Mouse (Mus musculus): ENCODE measurements at regions not wholly inside any gene's neighbourhood (a gene's known extent, or its start where the extent isn't known, plus 50 kb on each side); places are given as distances from the start of the nearest gene placed in this dataset.

DNA sequence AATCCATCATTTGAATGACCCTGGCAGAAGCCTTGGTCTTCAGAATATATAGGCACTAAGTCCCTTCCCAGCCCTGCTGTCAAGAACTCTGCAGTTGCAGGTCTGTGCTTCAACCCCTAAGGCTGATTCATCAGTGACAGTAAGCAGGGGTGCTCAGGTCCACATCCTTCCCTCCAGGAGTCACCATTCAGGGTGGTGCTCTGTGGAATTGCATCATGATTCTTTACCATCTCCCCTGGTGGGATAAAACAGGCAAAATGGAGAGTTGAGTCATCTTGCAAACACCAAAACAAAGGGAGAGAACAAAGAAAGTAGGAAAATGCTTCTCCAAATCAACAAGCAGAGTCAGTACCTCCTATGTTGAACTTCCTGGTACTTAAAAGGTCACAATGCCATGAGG lies 388.6 kb upstream of the Xylt1 start:
- Histone ChIP-seq H3K4me2 (ENCODE audit: low read length) (no peak overlapping the region), H3K4me3 (ENCODE audit: low read depth, low read length) (no peak overlapping the region), H3K36me3 (ENCODE audit: control insufficient read depth, insufficient read depth, low read length) (no peaks in the 10 kb centered on the region), H3K9me3 (replicated peaks; ENCODE audit: control insufficient read depth, low read length, poor library complexity, severe bottlenecking) (no peaks in the 10 kb centered on the region), H3K27me3 (ENCODE audit: control insufficient read depth, insufficient read depth, low read depth, low read length) (no peaks in the 10 kb centered on the region; the same call in 1 of the 2 replicates), H3K9ac (ENCODE audit: low read depth, low read length) (no peak overlapping the region), H3K4me1 (ENCODE audit: control insufficient read depth, insufficient read depth, low read length) (no peaks in the 10 kb centered on the region), H3K27ac (ENCODE audit: low read length) (no peak overlapping the region)
- ATAC-seq: no peak

DNA sequence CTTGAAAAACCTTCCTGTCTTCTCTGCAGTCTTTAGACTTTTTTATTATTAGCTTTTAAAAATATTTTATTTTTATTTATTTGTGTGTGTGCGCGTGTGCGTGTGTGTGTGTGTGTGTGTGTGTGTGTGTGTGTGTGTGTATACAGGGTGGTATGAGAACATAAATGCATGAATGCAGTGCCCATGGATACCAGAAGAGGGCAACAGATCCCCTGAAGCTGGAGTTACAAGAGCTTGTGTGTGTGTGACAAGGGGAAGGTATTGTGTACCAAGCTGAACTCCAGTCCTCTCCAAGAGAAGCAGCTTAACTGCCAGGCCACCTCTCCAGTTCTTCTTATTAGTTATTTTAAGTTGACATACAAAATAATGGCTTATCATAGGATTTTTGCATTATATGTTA lies 385.0 kb upstream of the Xylt1 start:
- H3K4me2 ChIP-seq (ENCODE audit: low read length): no peak overlapping the region
- H3K27ac ChIP-seq (ENCODE audit: low read length): no peak overlapping the region
- no peaks in the 10 kb centered on the region for H3K27me3 ChIP-seq (ENCODE audit: control insufficient read depth, insufficient read depth, low read depth, low read length)
- H3K36me3 ChIP-seq (ENCODE audit: control insufficient read depth, insufficient read depth, low read length): no peaks in the 10 kb centered on the region
- H3K9ac ChIP-seq (ENCODE audit: low read depth, low read length): no peak overlapping the region
- H3K9me3 ChIP-seq (replicated peaks; ENCODE audit: control insufficient read depth, low read length, poor library complexity, severe bottlenecking): no peaks in the 10 kb centered on the region
- no peak for ATAC-seq
- WGBS: 89% methylated on average over 3 of the region's 3 CpGs
- H3K4me3 ChIP-seq (ENCODE audit: low read depth, low read length): no peak overlapping the region
- no peaks in the 10 kb centered on the region for H3K4me1 ChIP-seq (ENCODE audit: control insufficient read depth, insufficient read depth, low read length)

DNA sequence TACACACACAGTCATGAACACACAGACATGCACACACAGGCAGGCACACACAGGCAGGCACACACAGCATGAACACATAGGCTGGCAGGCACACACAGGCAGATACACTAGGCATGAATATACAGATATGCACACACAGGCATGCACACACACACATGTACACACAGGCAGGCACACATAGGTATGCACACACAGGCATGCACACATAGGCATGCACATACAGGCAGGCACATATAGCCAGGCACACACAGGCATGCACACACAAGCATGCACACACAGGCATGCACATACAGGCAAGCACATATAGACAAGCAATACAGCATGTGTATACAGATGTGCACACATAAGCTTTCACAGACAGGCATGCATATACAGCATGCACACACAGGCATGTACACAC lies 377.6 kb upstream of the Xylt1 start:
- Histone ChIP-seq H3K36me3 (ENCODE audit: control insufficient read depth, insufficient read depth, low read length) (no peaks in the 10 kb centered on the region), H3K4me2 (ENCODE audit: low read length) (no peak overlapping the region), H3K4me3 (ENCODE audit: low read depth, low read length) (no peak overlapping the region), H3K9me3 (replicated peaks; ENCODE audit: control insufficient read depth, low read length, poor library complexity, severe bottlenecking) (no peaks in the 10 kb centered on the region), H3K4me1 (ENCODE audit: control insufficient read depth, insufficient read depth, low read length) (no peaks in the 10 kb centered on the region), H3K9ac (ENCODE audit: low read depth, low read length) (no peak overlapping the region), H3K27ac (ENCODE audit: low read length) (no peak overlapping the region), H3K27me3 (ENCODE audit: control insufficient read depth, insufficient read depth, low read depth, low read length) (no peaks in the 10 kb centered on the region)
- no peak for ATAC-seq

DNA sequence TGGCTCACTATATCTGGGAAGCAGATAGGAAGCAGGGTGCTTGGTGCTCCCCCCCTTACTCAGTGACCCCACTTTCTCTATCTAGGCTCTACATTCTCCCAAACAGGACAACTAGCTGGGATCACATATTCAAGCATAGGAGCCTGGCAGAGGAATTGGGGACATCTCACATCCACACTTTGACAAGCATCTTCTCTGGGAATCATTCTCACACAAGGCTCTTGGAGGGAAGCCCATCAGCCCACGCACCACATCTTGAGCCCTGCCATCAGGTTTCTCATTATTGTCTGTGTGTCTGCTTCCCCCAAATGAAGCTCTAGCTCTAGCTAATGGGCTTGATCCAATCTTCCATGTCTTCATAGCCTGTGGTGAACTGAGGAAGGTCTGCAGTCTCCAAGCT lies 362.4 kb upstream of the Xylt1 start:
- no peak overlapping the region for H3K9ac ChIP-seq (ENCODE audit: low read depth, low read length)
- ATAC-seq: no peak
- H3K36me3 ChIP-seq (ENCODE audit: control insufficient read depth, insufficient read depth, low read length): no peaks in the 10 kb centered on the region
- no peak overlapping the region for H3K4me3 ChIP-seq (ENCODE audit: low read depth, low read length)
- H3K27ac ChIP-seq (ENCODE audit: low read length): no peak overlapping the region
- no peaks in the 10 kb centered on the region for H3K9me3 ChIP-seq (replicated peaks; ENCODE audit: control insufficient read depth, low read length, poor library complexity, severe bottlenecking)
- H3K4me1 ChIP-seq (ENCODE audit: control insufficient read depth, insufficient read depth, low read length): no peaks in the 10 kb centered on the region
- H3K4me2 ChIP-seq (ENCODE audit: low read length): no peak overlapping the region
- 92% methylated on average over 1 of the region's 1 CpGs for WGBS
- no peaks in the 10 kb centered on the region for H3K27me3 ChIP-seq (ENCODE audit: control insufficient read depth, insufficient read depth, low read depth, low read length)

DNA sequence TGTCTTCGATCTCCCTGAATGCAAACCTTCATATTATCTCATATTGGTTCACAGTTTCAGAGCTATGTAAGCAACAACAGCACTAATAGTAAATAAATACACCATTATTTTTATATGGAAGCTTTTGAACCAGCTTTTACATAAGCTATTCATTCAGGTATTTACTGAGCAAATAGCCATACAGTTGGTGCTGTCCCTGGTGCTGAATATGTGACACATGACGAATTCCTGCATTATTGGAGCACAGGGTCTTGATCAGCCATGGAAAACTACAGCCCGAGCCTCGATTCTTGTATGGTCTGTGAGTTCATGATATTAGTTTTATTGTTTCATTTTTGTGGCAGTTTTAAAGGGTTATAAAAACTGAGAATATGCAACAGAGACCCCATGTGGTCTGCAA lies 359.1 kb upstream of the Xylt1 start:
- ATAC-seq: no peak
- H3K4me2 ChIP-seq (ENCODE audit: low read length): no peak overlapping the region
- H3K9ac ChIP-seq (ENCODE audit: low read depth, low read length): no peak overlapping the region
- H3K4me3 ChIP-seq (ENCODE audit: low read depth, low read length): no peak overlapping the region
- no peaks in the 10 kb centered on the region for H3K27me3 ChIP-seq (ENCODE audit: control insufficient read depth, insufficient read depth, low read depth, low read length)
- no peaks in the 10 kb centered on the region for H3K36me3 ChIP-seq (ENCODE audit: control insufficient read depth, insufficient read depth, low read length)
- H3K4me1 ChIP-seq (ENCODE audit: control insufficient read depth, insufficient read depth, low read length): no peaks in the 10 kb centered on the region
- no peaks in the 10 kb centered on the region for H3K9me3 ChIP-seq (replicated peaks; ENCODE audit: control insufficient read depth, low read length, poor library complexity, severe bottlenecking)
- H3K27ac ChIP-seq (ENCODE audit: low read length): no peak overlapping the region
- 68% methylated on average over 4 of the region's 4 CpGs for WGBS

DNA sequence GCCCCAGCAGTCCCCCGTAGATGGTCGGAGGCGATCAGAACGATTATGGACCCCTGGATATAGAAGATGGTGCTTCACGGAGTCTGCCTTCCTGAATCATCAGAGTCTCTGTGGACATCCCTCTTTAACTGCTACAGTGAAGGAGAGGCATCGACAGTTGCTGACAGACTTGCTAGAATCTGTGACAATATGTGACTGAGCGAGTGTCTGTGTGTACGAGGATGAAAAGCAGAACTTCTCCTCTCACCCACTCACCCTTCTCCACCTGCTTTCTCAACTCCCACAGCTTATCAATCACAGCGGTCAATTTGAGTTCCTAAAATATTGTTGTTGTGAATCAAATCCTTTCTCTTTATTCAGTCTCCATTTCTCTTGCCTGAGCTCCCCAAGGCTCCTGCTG lies 335.9 kb upstream of the Xylt1 start:
- no peak overlapping the region for H3K27ac ChIP-seq (ENCODE audit: low read length)
- ATAC-seq: no peak

DNA sequence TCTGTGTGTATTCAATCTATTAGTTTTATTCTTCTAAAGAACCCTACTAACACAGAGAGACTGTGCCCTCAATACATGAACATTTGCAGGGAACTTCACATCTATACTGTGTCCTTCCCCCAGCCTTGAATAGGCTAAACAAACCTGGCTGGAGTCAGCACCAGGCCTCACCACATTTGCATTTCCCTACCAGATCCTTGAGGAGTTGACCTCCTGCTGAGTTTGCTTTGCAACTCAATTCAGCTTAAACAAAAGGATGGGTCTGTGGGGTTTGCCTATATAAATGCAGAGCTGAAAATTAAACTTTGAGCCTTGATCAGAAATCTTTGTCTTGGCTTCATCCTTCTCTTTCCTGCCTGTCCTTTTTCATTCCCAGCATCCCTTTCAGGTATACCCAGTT lies 331.5 kb upstream of the Xylt1 start:
- ATAC-seq: no peak
- Histone ChIP-seq H3K9ac (ENCODE audit: low read depth, low read length) (no peak overlapping the region), H3K4me3 (ENCODE audit: low read depth, low read length) (no peak overlapping the region), H3K9me3 (replicated peaks; ENCODE audit: control insufficient read depth, low read length, poor library complexity, severe bottlenecking) (no peaks in the 10 kb centered on the region), H3K4me2 (ENCODE audit: low read length) (no peak overlapping the region), H3K27me3 (ENCODE audit: control insufficient read depth, insufficient read depth, low read depth, low read length) (no peaks in the 10 kb centered on the region), H3K27ac (ENCODE audit: low read length) (no peak overlapping the region), H3K36me3 (ENCODE audit: control insufficient read depth, insufficient read depth, low read length) (no peaks in the 10 kb centered on the region), H3K4me1 (ENCODE audit: control insufficient read depth, insufficient read depth, low read length) (no peaks in the 10 kb centered on the region)

More for the DNA sequence above, 335.9 kb upstream of the Xylt1 start:
- Histone ChIP-seq H3K4me2 (ENCODE audit: low read length) (no peak overlapping the region), H3K4me3 (ENCODE audit: low read depth, low read length) (no peak overlapping the region), H3K36me3 (ENCODE audit: control insufficient read depth, insufficient read depth, low read length) (no peaks in the 10 kb centered on the region), H3K9ac (ENCODE audit: low read depth, low read length) (no peak overlapping the region), H3K27me3 (ENCODE audit: control insufficient read depth, insufficient read depth, low read depth, low read length) (no peaks in the 10 kb centered on the region), H3K9me3 (replicated peaks; ENCODE audit: control insufficient read depth, low read length, poor library complexity, severe bottlenecking) (no peaks in the 10 kb centered on the region), H3K4me1 (ENCODE audit: control insufficient read depth, insufficient read depth, low read length) (no peaks in the 10 kb centered on the region)
- WGBS: 81% methylated on average over 9 of the region's 9 CpGs

DNA sequence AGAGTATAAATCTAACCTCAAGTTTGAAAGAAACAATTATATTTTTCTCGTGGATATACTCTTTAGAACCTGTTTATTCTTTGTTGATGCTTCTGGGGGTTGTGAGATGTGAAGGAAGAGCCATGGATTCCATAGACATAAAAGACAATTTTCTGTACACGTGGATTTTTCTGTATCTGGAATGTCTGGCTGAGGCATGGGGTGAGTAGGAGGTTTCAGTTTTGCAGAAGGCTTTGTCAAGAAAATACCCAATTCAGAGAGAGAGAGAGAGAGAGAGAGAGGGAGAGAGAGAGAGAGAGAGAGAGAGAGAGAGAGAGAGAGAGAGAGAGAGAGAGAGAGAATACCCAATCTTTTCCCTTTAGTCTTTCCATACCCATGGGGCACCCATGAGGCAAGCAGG lies 315.0 kb upstream of the Xylt1 start:
- H3K27me3 ChIP-seq (ENCODE audit: control insufficient read depth, insufficient read depth, low read depth, low read length): no peaks in the 10 kb centered on the region
- no peak for ATAC-seq

DNA sequence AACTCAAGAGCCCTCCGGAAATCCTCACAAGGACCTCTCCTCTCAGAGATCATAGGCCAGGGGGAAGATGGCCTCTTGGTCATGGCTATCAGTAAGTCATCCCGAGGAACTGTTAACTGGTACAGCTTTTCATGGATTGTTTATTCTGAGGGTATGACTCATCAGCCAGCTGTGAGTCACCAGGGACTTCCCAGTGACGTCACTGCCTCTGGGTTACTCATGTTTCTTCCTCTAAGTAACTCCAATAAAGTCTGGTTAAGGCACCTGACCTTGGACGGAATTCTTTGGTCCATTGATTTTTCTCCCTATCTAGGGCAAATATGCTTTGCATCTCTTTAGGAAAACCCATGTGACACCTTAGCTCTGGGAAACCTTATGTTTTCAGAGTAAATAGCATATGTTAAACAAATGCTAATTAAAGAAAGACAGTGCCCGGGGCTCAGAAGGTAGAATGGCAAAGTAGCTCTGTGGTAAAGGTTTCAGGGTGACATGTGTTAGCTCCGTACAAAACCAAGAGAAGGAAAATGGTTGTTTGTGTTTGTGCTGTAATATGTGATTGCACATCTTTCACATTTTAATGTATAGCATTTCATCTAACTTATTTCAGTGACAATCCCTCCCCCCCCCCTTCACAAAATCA lies 289.7 kb upstream of the Xylt1 start:
- WGBS: 68% methylated on average over 6 of the region's 6 CpGs
- Histone ChIP-seq H3K4me1 (ENCODE audit: control insufficient read depth, insufficient read depth, low read length) (no peaks in the 10 kb centered on the region), H3K36me3 (ENCODE audit: control insufficient read depth, insufficient read depth, low read length) (no peaks in the 10 kb centered on the region), H3K9me3 (replicated peaks; ENCODE audit: control insufficient read depth, low read length, poor library complexity, severe bottlenecking) (no peaks in the 10 kb centered on the region), H3K9ac (ENCODE audit: low read depth, low read length) (no peak overlapping the region), H3K4me3 (ENCODE audit: low read depth, low read length) (no peak overlapping the region), H3K4me2 (ENCODE audit: low read length) (no peak overlapping the region), H3K27ac (ENCODE audit: low read length) (no peak overlapping the region), H3K27me3 (ENCODE audit: control insufficient read depth, insufficient read depth, low read depth, low read length) (no peaks in the 10 kb centered on the region)
- no peak for ATAC-seq

More for the DNA sequence above, 315.0 kb upstream of the Xylt1 start:
- H3K9me3 ChIP-seq (replicated peaks; ENCODE audit: control insufficient read depth, low read length, poor library complexity, severe bottlenecking): no peaks in the 10 kb centered on the region
- WGBS: 63% methylated on average over 2 of the region's 2 CpGs
- H3K36me3 ChIP-seq (ENCODE audit: control insufficient read depth, insufficient read depth, low read length): no peaks in the 10 kb centered on the region
- no peaks in the 10 kb centered on the region for H3K4me1 ChIP-seq (ENCODE audit: control insufficient read depth, insufficient read depth, low read length)
- no peak overlapping the region for H3K4me3 ChIP-seq (ENCODE audit: low read depth, low read length)
- no peak overlapping the region for H3K27ac ChIP-seq (ENCODE audit: low read length)
- no peak overlapping the region for H3K4me2 ChIP-seq (ENCODE audit: low read length)
- no peak overlapping the region for H3K9ac ChIP-seq (ENCODE audit: low read depth, low read length)

DNA sequence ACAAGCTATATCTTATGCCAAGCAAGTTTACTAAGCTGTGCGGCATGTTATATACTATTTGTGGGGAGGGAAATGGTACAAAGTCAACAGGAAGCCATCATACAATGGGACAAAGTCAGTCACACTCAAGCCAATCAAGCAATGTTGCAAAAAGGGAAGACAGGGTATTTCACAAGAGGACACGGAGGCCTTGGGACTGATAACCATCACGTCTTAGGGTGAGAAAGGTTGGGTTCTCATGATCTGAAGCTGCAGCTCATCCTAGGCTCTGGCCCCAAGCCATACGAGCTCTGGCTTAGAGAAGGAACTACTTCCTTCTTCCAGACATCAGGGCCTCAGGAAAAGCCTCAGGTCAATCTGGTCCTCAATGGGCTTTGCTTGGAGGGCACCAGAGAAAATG lies 287.9 kb upstream of the Xylt1 start:
- H3K4me3 ChIP-seq (ENCODE audit: low read depth, low read length): no peak overlapping the region
- H3K27me3 ChIP-seq (ENCODE audit: control insufficient read depth, insufficient read depth, low read depth, low read length): no peaks in the 10 kb centered on the region
- WGBS: 93% methylated on average over 4 of the region's 4 CpGs
- H3K9ac ChIP-seq (ENCODE audit: low read depth, low read length): no peak overlapping the region
- no peak overlapping the region for H3K4me2 ChIP-seq (ENCODE audit: low read length)
- ATAC-seq: no peak
- H3K36me3 ChIP-seq (ENCODE audit: control insufficient read depth, insufficient read depth, low read length): no peaks in the 10 kb centered on the region
- no peaks in the 10 kb centered on the region for H3K4me1 ChIP-seq (ENCODE audit: control insufficient read depth, insufficient read depth, low read length)
- H3K9me3 ChIP-seq (replicated peaks; ENCODE audit: control insufficient read depth, low read length, poor library complexity, severe bottlenecking): no peaks in the 10 kb centered on the region
- H3K27ac ChIP-seq (ENCODE audit: low read length): no peak overlapping the region
